Mouse (Mus musculus): Measurements from ENCODE around the gene Map3k19. TPM values are rescaled to one million over a fixed set of nuclear protein-coding genes. Genes with fewer than 3 reads are reported as not detected.

Gene Map3k19
- polyA plus RNA-seq (2015; fragmentation: Nextera tagmentation; extraction: Ambion mirVana), result not detected in 2 replicates

DNA sequence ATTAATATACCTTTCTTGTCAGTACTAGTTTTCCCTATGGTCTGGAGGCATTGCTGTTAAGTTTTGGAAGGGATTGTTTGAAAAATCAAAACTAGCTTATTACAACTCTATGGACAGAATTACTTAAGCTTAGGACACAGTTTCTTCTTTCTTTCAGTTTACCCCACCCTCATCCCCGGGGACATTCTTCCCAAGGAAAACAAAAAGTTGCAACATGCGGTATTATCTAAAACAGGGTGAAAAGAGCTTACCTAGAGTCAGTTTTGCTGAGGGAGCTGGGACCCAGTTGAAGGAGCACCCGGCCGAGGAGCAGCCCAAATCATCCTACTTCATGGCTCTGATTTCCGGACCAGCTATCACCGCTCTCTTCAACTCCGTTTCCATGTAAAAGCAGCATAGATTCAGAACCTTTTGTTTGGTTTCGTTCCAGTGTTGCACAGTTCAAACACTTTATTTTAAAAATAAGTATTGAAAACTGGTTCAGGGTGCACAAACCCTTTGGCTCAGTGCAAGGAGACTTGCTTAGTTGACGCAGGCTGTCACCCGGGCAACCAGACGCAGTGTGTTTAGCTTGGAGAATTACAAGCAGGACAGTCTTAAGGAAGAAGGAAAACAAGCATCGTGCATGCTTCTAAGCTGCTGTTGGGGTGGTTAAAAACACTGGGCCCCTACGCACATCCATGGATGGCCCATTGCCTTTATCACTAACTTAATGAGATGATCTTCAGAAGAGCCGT, at the start of gene Map3k19:
Map3k19 (minus strand) TSS at position 546 of the 737 bp plus-strand sequence.
- 71% methylated on average over 14 of the region's 14 CpGs for WGBS

DNA sequence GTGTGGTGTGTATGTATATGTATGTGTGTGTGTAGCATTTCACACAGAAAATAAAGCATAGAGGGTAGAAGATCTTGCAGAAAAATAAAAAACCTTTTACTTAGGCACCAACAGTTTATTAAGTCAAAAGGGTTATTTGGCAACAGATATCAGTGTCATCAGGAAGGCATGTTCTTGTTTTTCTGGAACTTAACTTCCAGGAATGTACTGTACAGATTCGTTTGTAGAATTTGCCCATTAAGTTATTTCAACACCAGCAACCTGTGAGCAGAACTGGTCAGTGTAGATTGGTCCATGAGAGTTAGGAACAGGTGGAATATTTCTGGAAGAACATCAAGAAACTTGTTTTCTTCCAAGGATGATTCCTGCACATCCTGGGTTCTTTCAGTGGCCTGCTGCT, 44.6 kb upstream of the Map3k19 start:
- H3K4me3 ChIP-seq (replicated peaks; ENCODE audit: low read length), result no peak overlapping the region
- H3K4me2 ChIP-seq (ENCODE audit: low read depth, low read length), result no peak overlapping the region
- no peak overlapping the region for H3K27ac ChIP-seq (ENCODE audit: low read length)
- no peaks in the 10 kb centered on the region for H3K9me3 ChIP-seq (replicated peaks; ENCODE audit: control insufficient read depth, low read length)
- no peaks in the 10 kb centered on the region for H3K27me3 ChIP-seq (ENCODE audit: control insufficient read depth, insufficient read depth, low read length)
- no peak for ATAC-seq (ENCODE audit: insufficient read depth, low FRiP score)
- H3K36me3 ChIP-seq (ENCODE audit: control insufficient read depth, insufficient read depth, low read length), result 0 out of 2 replicates have a peak, but pooled peaks cover 2% of the 10 kb centered on the region
- 58% methylated on average over 1 of the region's 1 CpGs for WGBS
- H3K4me1 ChIP-seq (ENCODE audit: control insufficient read depth, insufficient read depth, low read length), result no peaks in the 10 kb centered on the region
- H3K9ac ChIP-seq (ENCODE audit: low read length), result no peak overlapping the region

More for the DNA sequence above, at the start of gene Map3k19:
- no peaks in the 10 kb centered on the region for H3K27me3 ChIP-seq (ENCODE audit: control insufficient read depth, insufficient read depth, low read length)
- H3K4me3 ChIP-seq (replicated peaks; ENCODE audit: low read length), result no peak within 1 kb of the TSS
- H3K9me3 ChIP-seq (replicated peaks; ENCODE audit: control insufficient read depth, low read length), result peaks cover 6% of the 10 kb centered on the region; the same call in 1 of the 2 replicates
- no peak for ATAC-seq (ENCODE audit: insufficient read depth, low FRiP score)
- no peak within 1 kb of the TSS for H3K27ac ChIP-seq (ENCODE audit: low read length)
- no peak within 1 kb of the TSS for H3K4me2 ChIP-seq (ENCODE audit: low read depth, low read length)
- H3K4me1 ChIP-seq (ENCODE audit: control insufficient read depth, insufficient read depth, low read length), result no peaks in the 10 kb centered on the region
- H3K9ac ChIP-seq (ENCODE audit: low read length), result no peak within 1 kb of the TSS
- H3K36me3 ChIP-seq (ENCODE audit: control insufficient read depth, insufficient read depth, low read length), result no peaks in the 10 kb centered on the region

DNA sequence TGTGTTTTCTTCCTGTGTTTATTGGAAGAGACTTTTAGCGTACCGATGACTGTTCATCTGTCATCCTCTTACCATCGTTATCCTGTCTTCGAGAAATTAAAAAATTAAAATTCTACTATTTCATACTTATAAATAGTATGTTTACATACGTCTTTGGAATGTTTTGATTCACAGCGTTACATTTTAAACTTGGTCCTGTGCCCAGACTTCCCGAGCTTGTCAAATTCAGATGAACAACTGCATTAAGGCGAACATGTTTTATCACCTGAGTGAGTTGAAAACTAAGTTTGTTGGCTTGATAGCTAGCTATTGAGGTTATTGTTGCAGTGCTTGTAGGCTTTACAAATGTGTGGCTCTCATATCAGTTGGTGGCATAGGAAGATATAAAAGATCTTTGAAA, 14.4 kb upstream of the Map3k19 start:
- H3K27ac ChIP-seq (ENCODE audit: low read length), result peak overlapping the region; percentile 93
- no peaks in the 10 kb centered on the region for H3K27me3 ChIP-seq (ENCODE audit: control insufficient read depth, insufficient read depth, low read length)
- peak overlapping the region; percentile 71 for H3K4me2 ChIP-seq (ENCODE audit: low read depth, low read length)
- H3K36me3 ChIP-seq (ENCODE audit: control insufficient read depth, insufficient read depth, low read length), result peaks cover 4% of the 10 kb centered on the region; the same call in 1 of the 2 replicates
- no peaks in the 10 kb centered on the region for H3K9me3 ChIP-seq (replicated peaks; ENCODE audit: control insufficient read depth, low read length)
- H3K4me1 ChIP-seq (ENCODE audit: control insufficient read depth, insufficient read depth, low read length), result peaks cover 5% of the 10 kb centered on the region
- 16% methylated on average over 8 of the region's 8 CpGs for WGBS
- H3K9ac ChIP-seq (ENCODE audit: low read length), result peak overlapping the region; percentile 86
- peak overlapping the region; percentile 84 for H3K4me3 ChIP-seq (replicated peaks; ENCODE audit: low read length)
- no peak for ATAC-seq (ENCODE audit: insufficient read depth, low FRiP score)

DNA sequence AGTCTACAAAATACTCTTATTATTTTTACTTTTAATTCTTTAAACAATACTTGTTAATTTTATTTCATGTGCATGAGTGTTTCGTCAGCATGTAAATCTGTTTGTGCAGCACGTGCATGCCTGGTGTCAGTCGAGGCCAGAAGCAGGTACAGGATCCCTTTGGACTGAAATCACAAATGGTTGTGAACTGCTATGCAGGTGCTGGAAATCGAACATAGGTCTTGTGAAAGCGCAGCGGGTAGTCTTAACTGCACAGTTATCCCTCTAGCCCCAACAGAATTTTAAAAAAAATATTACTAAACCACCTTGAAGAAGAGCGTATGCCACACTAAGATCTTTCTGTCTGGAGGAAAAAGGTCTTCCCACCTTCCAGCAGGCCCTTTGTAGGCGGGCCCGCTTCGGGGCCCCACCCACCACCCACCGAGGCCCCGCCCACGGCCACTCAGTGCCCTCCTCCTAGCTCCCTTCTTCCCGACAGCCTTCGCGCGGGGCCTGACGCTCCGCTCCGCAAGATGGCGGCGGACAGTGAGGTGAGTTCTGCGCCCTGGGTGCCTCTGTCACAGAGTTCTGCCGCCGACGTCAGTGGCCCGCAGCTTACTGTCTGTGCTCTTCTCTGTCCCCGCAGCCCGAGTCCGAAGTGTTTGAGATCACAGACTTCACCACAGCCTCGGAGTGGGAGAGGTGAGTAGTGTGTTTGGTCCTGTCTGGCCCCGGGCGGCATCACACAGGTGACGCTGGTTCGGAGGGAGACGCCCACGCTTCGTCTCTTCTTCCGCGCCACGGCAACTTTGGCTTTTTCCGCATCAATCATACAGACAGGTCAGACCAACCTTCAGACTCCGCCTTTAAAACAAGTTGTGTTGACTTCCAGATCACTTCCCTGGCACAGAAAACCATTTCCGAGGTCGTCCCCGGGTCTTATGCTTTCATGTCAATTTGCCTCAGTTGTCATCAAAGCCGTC, 13.8 kb upstream of the Map3k19 start, which contains the start of gene Rab3gap1:
Rab3gap1 (plus strand) TSS at position 474 of the 962 bp plus-strand sequence.
- WGBS, result 10% methylated on average over 47 of the region's 47 CpGs

DNA sequence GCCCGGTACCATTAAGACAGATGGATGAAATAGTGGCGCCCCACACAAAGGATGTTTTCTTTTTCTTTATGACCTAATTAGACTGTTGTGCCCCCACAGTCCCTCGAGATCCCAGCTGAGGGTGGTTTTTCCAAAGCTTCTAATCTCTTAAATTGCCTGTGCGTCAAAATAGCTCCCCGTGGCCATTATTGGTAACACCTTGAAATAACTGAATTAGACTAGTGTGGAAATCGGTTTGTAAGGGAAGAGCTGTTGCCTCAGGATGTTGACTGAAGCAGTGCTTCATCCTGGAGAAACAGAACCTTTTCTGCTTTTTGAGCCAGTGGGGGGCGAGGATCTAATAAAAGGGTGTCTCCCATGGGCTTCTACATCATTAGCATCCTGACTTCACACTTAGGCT, 9.0 kb upstream of the Map3k19 start:
- no peaks in the 10 kb centered on the region for H3K9me3 ChIP-seq (replicated peaks; ENCODE audit: control insufficient read depth, low read length)
- H3K9ac ChIP-seq (ENCODE audit: low read length), result no peak overlapping the region
- no peak overlapping the region for H3K4me2 ChIP-seq (ENCODE audit: low read depth, low read length)
- no peaks in the 10 kb centered on the region for H3K36me3 ChIP-seq (ENCODE audit: control insufficient read depth, insufficient read depth, low read length)
- no peaks in the 10 kb centered on the region for H3K27me3 ChIP-seq (ENCODE audit: control insufficient read depth, insufficient read depth, low read length)
- H3K4me1 ChIP-seq (ENCODE audit: control insufficient read depth, insufficient read depth, low read length), result no peaks in the 10 kb centered on the region
- no peak overlapping the region for H3K27ac ChIP-seq (ENCODE audit: low read length)
- no peak overlapping the region for H3K4me3 ChIP-seq (replicated peaks; ENCODE audit: low read length)
- 69% methylated on average over 7 of the region's 7 CpGs for WGBS
- no peak for ATAC-seq (ENCODE audit: insufficient read depth, low FRiP score)

More for the DNA sequence above, 13.8 kb upstream of the Map3k19 start, which contains the start of gene Rab3gap1:
- Histone ChIP-seq H3K4me2 (ENCODE audit: low read depth, low read length) (peak within 1 kb of the TSS; percentile 71), H3K9me3 (replicated peaks; ENCODE audit: control insufficient read depth, low read length) (no peaks in the 10 kb centered on the region), H3K9ac (ENCODE audit: low read length) (peak within 1 kb of the TSS; percentile 86), H3K27me3 (ENCODE audit: control insufficient read depth, insufficient read depth, low read length) (no peaks in the 10 kb centered on the region), H3K4me3 (replicated peaks; ENCODE audit: low read length) (peak within 1 kb of the TSS; percentile 84), H3K27ac (ENCODE audit: low read length) (peak within 1 kb of the TSS; percentile 93), H3K36me3 (ENCODE audit: control insufficient read depth, insufficient read depth, low read length) (peaks cover 4% of the 10 kb centered on the region; the same call in 1 of the 2 replicates), H3K4me1 (ENCODE audit: control insufficient read depth, insufficient read depth, low read length) (peaks cover 5% of the 10 kb centered on the region)
- ATAC-seq (ENCODE audit: insufficient read depth, low FRiP score), result peak; percentile 100

DNA sequence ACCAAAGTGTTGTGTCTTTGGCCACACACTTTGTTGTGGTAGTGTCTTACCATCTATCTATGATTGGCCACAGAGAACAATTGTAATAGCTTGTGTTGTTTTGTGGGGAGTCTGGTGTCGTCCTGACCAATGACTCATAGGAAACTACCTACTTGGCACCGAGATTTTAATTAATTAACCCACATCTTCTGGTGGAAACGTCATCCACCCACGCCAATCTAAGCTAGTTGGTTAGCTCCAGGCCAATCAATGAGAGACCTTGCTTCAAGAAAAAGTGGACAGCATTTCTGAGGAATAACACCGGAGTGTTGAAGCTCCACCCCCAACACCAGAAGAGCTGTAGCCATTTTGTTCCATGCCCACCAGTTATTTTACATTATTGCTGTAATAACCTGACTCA, 7.1 kb upstream of the Map3k19 start:
- no peaks in the 10 kb centered on the region for H3K36me3 ChIP-seq (ENCODE audit: control insufficient read depth, insufficient read depth, low read length)
- WGBS, result 81% methylated on average over 5 of the region's 5 CpGs
- no peak for ATAC-seq (ENCODE audit: insufficient read depth, low FRiP score)
- no peak overlapping the region for H3K9ac ChIP-seq (ENCODE audit: low read length)
- no peaks in the 10 kb centered on the region for H3K27me3 ChIP-seq (ENCODE audit: control insufficient read depth, insufficient read depth, low read length)
- no peak overlapping the region for H3K4me2 ChIP-seq (ENCODE audit: low read depth, low read length)
- no peak overlapping the region for H3K27ac ChIP-seq (ENCODE audit: low read length)
- no peaks in the 10 kb centered on the region for H3K9me3 ChIP-seq (replicated peaks; ENCODE audit: control insufficient read depth, low read length)
- no peak overlapping the region for H3K4me3 ChIP-seq (replicated peaks; ENCODE audit: low read length)
- H3K4me1 ChIP-seq (ENCODE audit: control insufficient read depth, insufficient read depth, low read length), result no peaks in the 10 kb centered on the region

DNA sequence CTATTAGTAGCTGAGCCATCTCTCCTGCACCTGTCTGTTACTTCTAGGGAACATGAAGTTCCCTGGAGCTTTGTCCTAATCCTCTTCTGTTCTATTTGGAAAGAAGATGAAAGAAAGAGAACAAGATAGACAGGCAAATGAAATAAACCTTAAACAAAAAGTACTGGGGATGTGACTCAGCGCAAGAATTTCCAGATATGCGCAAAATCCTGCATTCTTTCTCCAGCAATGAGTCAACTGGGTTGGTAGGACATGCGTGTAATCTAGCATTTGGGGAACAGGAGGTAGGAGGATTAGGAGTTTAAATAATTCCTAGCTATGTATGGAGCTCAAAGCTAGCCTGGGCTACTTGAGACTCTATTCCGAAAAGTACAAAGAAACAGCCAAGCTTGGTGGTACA, 5.7 kb upstream of the Map3k19 start:
- Histone ChIP-seq H3K27ac (ENCODE audit: low read length) (no peak overlapping the region), H3K4me1 (ENCODE audit: control insufficient read depth, insufficient read depth, low read length) (no peaks in the 10 kb centered on the region), H3K9me3 (replicated peaks; ENCODE audit: control insufficient read depth, low read length) (no peaks in the 10 kb centered on the region), H3K9ac (ENCODE audit: low read length) (no peak overlapping the region), H3K4me2 (ENCODE audit: low read depth, low read length) (no peak overlapping the region), H3K27me3 (ENCODE audit: control insufficient read depth, insufficient read depth, low read length) (no peaks in the 10 kb centered on the region), H3K36me3 (ENCODE audit: control insufficient read depth, insufficient read depth, low read length) (no peaks in the 10 kb centered on the region), H3K4me3 (replicated peaks; ENCODE audit: low read length) (no peak overlapping the region)
- WGBS, result 89% methylated on average over 4 of the region's 4 CpGs
- no peak for ATAC-seq (ENCODE audit: insufficient read depth, low FRiP score)

DNA sequence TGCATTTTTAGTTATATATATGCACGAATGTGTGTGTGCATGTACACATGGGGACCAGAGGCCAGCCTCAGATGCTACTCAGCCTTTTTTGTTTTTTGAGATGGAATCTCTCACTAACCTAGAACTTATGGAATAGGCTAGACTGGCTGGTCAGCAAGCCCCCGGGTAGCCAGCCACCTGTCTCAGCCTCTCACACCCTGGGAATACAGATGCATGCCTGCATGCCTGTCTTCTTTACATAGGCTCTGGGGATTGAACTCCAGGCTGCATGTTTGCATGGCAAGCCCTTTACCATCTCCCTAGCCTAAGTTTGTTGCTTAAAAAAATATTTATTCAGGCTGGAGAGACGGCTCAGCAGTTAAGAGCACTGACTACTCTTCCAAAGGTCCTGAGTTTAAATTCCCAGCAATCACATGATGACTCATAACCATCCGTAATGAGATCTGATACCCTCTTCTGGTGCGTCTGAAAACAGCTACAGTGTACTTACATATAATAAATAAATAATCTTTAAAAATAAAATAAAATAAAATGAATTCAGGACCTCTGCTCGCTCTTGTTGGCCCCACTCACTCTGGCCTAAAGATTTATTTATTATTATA, 5.1 kb upstream of the Map3k19 start:
- Histone ChIP-seq H3K4me2 (ENCODE audit: low read depth, low read length) (no peak overlapping the region), H3K9ac (ENCODE audit: low read length) (no peak overlapping the region), H3K4me3 (replicated peaks; ENCODE audit: low read length) (no peak overlapping the region), H3K27me3 (ENCODE audit: control insufficient read depth, insufficient read depth, low read length) (no peaks in the 10 kb centered on the region), H3K36me3 (ENCODE audit: control insufficient read depth, insufficient read depth, low read length) (no peaks in the 10 kb centered on the region), H3K4me1 (ENCODE audit: control insufficient read depth, insufficient read depth, low read length) (no peaks in the 10 kb centered on the region), H3K27ac (ENCODE audit: low read length) (no peak overlapping the region), H3K9me3 (replicated peaks; ENCODE audit: control insufficient read depth, low read length) (no peaks in the 10 kb centered on the region)
- 55% methylated on average over 6 of the region's 6 CpGs for WGBS
- no peak for ATAC-seq (ENCODE audit: insufficient read depth, low FRiP score)
